Comparison of ENCODE assay signal across 9 mouse cellular contexts in the genomic region with DNA sequence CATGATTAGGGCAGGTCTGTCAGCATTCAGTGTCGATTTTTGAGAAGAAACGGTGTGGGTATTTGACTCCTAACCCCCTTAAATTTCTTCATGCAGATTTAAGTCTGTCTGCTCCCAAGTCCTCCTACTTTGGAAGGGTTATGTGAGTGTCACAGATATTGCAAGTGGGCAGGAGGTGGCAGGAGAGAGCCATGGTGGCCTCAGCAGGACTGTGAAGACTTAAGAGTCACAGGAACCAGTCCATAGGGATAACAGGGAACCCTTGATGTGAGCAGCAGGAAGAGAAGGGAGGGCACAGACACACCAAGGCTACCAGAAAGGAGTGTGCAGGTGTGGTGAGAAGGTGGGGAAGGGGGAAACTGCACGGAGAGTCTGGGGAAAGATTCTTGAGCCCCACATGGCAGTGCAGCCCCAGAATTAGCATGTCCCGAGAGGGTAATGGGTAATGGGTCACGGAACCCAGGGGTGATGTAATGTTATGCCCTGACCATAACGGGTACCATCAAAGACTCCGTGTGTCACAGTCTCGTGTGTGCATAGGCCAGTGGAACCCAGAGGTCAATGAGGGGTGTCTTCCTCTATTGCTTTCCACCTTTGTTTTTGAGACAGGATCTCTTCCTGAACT.
A peak's percentile ranks its signal among the peaks of the same experiment; 100 is the strongest.
DNase-seq lines count a peak whose midpoint lies in the region; ATAC-seq lines count a peak whose summit lies in the region.
"Had no signal": no experiment of that assay in that cellular context is flagged by ENCODE, and none has a peak within 500 bp of the region (broad histone marks: within the 10 kb centered on the region; RNA-seq: fewer than 3 reads in every experiment).

No protein-coding gene starts in this region.

- 56% methylated on average over 8 of the region's 8 CpGs for WGBS in forebrain, embryonic 16.5 days
- 64% methylated on average over 8 of the region's 8 CpGs for WGBS in limb, embryonic 10.5 days

- H3K27ac ChIP-seq in forebrain, embryonic 16.5 days (ENCODE audit: low read length), result no peak overlapping the region
- H3K27ac ChIP-seq in limb, embryonic 10.5 days, result no peak overlapping the region

- H3K4me1 ChIP-seq in forebrain, embryonic 16.5 days (replicated peaks; ENCODE audit: control insufficient read depth, insufficient read depth, low read length), result no peaks in the 10 kb centered on the region; the same call in 1 of the 2 replicates
- peaks cover 5% of the 10 kb centered on the region; the same call in 1 of the 2 replicates for H3K4me1 ChIP-seq in limb, embryonic 10.5 days
- H3K4me1 ChIP-seq: megakaryocyte, embryonic 14.5 days had no signal

- no peak overlapping the region for H3K4me2 ChIP-seq in forebrain, embryonic 16.5 days (ENCODE audit: low read length)

- H3K9ac ChIP-seq in forebrain, embryonic 16.5 days (replicated peaks; ENCODE audit: low read depth, low read length), result no peak overlapping the region

- ATAC-seq in forebrain, embryonic 16.5 days, result peak; percentile 73

- DNase-seq in ovary, adult 18-20 months (ENCODE audit: low spot score), result peak; percentile 36
- DNase-seq in ovary, postnatal 10 days (ENCODE audit: low spot score), result no peak
- peak; percentile 30 for DNase-seq in cerebellum, adult 11-12 months
- DNase-seq in kidney, adult 8-10 months, result peak; percentile 34 to 66
- peak; percentile 62 for DNase-seq in limb, embryonic 10.5 days (ENCODE audit: low spot score)
- DNase-seq in neural tube, embryonic 10.5 days (ENCODE audit: extremely low spot score, low spot score), result peak; percentile 41
- peak; percentile 44 for DNase-seq in thymus, postnatal 4 days

- no peaks in the 10 kb centered on the region for H3K9me3 ChIP-seq in forebrain, embryonic 16.5 days (ENCODE audit: control insufficient read depth, low read length)
- H3K9me3 ChIP-seq in limb, embryonic 10.5 days (replicated peaks), result no peaks in the 10 kb centered on the region
- H3K9me3 ChIP-seq: megakaryocyte, embryonic 14.5 days had no signal

- no peak overlapping the region for H3K4me3 ChIP-seq in forebrain, embryonic 16.5 days (replicated peaks; ENCODE audit: low read length)
- no peak overlapping the region for H3K4me3 ChIP-seq in limb, embryonic 10.5 days
- H3K4me3 ChIP-seq: megakaryocyte, embryonic 14.5 days had no signal

- H3K27me3 ChIP-seq in forebrain, embryonic 16.5 days (replicated peaks; ENCODE audit: control insufficient read depth, insufficient read depth, low read length), result 0 out of 2 replicates have a peak, but pooled peaks cover 8% of the 10 kb centered on the region
- peaks cover 25% of the 10 kb centered on the region for H3K27me3 ChIP-seq in limb, embryonic 10.5 days (ENCODE audit: low read depth, poor library complexity, severe bottlenecking)

- H3K36me3 ChIP-seq in forebrain, embryonic 16.5 days (ENCODE audit: control insufficient read depth, insufficient read depth), result no peaks in the 10 kb centered on the region
- no peaks in the 10 kb centered on the region for H3K36me3 ChIP-seq in limb, embryonic 10.5 days
